Mouse (Mus musculus): ENCODE measurements around the gene Hist2h2be.

- TF ChIP-seq CTCF (IDR thresholded peaks at IDR 0.05; ENCODE audit: borderline replicate concordance, control insufficient read depth, extremely low read depth, insufficient read depth, low read length, poor library complexity), result no peak
- TF ChIP-seq POLR2A (IDR thresholded peaks at IDR 0.05; ENCODE audit: control insufficient read depth, extremely low read depth, insufficient read depth, low read length, poor library complexity), result no peak
Observed at GRCm38 (mm10) chr3:96173185-96173584, 47.7 kb upstream of the Hist2h2be start.

Measured in thymus, adult 2 months (tissue).